Mouse (Mus musculus): ENCODE results near the gene Bloc1s4.

Bloc1s4 gene

GRCm38 (mm10) chr5:36748536-36749061 lies at the start of gene Bloc1s4:
Gene Bloc1s4, minus strand, starts transcription at chr5:36748650.
- peak; percentile 92 for ATAC-seq (ENCODE audit: insufficient number of reproducible peaks, low FRiP score, low TSS enrichment)

- no peak for ATAC-seq (ENCODE audit: insufficient number of reproducible peaks, low FRiP score, low TSS enrichment)
Measured at GRCm38 (mm10) chr5:36797291-36797690, 48.8 kb upstream of the Bloc1s4 start.

- ATAC-seq (ENCODE audit: insufficient number of reproducible peaks, low FRiP score, low TSS enrichment): peak; percentile 65
Measured at GRCm38 (mm10) chr5:36796296-36797014, 48.0 kb upstream of the Bloc1s4 start, which contains the start of gene Mrfap1. Gene Mrfap1, minus strand, starts transcription at chr5:36796772.

GRCm38 (mm10) chr5:36795647-36796295 lies 47.3 kb upstream of the Bloc1s4 start:
- ATAC-seq (ENCODE audit: insufficient number of reproducible peaks, low FRiP score, low TSS enrichment): peak; percentile 56; the same call in 1 of the 2 replicates

DNA sequence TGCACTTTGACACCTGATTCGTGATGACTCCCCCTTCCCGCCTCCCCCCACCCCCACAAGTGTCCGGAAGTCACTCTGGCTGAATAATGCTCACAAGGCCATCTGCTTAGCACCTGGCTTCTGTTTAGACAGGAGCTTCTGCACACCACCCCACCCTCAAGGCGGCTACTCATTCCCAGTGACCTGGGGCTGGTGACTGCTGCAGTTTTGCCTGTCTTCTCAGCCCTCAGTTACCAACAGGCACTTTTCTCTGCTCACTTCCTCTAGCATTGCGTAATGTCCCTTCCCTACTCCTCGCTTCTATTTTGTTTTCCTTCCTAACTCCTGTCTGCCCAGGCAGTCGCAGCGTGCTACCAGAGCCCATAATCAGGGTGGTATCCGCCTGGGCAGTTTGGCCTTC lies 43.4 kb upstream of the Bloc1s4 start:
- no peak for ATAC-seq (ENCODE audit: insufficient number of reproducible peaks, low FRiP score, low TSS enrichment)

GRCm38 (mm10) chr5:36786052-36786451 lies 37.6 kb upstream of the Bloc1s4 start:
- no peak for ATAC-seq (ENCODE audit: insufficient number of reproducible peaks, low FRiP score, low TSS enrichment)

DNA sequence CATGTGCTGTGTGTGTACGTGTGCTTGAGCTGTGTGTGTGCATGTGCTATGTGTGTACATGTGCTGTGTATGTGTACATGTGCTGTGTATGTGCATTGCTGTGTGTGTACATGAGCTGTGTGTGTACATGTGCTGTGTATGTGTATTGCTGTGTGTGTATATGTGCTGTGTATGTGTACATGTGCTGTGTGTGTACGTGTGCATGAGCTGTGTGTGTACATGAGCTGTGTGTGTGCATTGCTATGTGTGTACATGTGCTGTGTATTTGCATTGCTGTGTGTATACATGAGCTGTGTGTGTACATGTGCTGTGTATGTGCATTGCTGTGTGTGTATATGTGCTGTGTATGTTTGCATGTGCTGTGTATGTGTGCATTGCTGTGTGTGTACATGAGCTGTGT lies 31.1 kb upstream of the Bloc1s4 start:
- ATAC-seq (ENCODE audit: insufficient number of reproducible peaks, low FRiP score, low TSS enrichment): no peak

GRCm38 (mm10) chr5:36778901-36779300 lies 30.5 kb upstream of the Bloc1s4 start:
- no peak for ATAC-seq (ENCODE audit: insufficient number of reproducible peaks, low FRiP score, low TSS enrichment)

GRCm38 (mm10) chr5:36777186-36777585 lies 28.7 kb upstream of the Bloc1s4 start:
- ATAC-seq (ENCODE audit: insufficient number of reproducible peaks, low FRiP score, low TSS enrichment): no peak

DNA sequence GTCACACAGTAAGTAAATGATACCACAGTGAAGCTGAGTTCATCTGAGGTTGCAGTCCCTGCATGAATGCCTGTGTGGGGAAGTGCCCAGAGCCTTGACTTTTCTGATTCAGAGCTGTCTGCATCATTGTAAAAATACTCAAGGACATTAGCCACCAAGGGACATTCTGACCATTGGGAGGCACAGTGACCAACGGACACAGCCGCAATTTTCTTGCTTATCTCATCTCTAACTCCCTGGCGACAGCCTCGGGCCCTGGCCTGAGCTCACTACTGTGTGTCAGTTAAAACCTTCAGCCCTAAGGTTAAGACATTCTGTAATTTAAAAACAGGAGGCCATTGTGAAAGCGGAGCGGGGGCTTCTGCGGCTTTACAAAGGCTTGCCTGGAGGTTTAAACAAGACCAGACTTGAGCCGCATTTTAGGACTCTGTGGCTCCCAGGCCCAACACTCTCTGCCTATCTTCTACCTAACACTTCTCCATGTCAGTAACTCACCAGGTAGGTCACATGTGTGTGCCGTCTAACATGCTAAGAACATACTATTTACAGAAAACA lies 27.6 kb upstream of the Bloc1s4 start:
- no peak for ATAC-seq (ENCODE audit: insufficient number of reproducible peaks, low FRiP score, low TSS enrichment)

DNA sequence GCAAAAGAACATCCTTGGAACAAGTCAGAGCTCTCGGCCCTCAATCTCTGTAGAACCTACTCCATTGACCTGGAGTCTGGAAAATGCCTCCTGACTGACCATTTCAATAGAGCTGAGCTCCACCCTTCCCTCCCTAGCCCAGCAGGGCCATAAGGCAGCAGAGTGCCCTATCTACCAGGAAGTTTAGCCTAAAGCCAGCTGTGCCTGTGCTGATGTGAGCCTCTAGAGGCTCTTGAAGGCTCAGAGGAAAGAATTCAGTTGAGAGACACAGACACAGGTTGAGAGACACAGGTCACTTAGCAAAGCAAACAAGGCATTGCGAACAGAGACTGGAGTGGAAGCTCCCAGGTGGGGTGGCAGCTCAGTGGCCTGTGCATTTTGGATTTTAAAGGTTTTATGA lies 26.9 kb upstream of the Bloc1s4 start:
- ATAC-seq (ENCODE audit: insufficient number of reproducible peaks, low FRiP score, low TSS enrichment): no peak

DNA sequence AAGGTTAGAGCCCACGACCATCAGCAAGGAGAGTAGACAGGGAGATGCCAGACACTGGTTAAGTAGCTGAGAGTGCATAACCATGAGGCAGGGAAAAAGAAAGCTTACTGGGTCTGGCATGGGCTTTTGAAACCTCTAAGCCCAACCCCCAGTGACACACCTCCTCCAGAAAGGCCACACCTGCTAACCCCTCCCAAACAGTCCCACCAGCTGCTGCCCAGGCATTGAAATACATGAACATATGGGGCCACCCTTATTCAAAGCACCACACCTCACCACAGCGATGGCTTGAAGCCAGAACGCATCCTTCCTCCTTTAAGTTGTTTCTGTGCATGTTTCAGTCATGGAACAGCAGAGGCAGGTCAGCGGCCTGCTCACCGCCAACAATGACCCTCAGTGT lies 24.1 kb upstream of the Bloc1s4 start:
- ATAC-seq (ENCODE audit: insufficient number of reproducible peaks, low FRiP score, low TSS enrichment): no peak

DNA sequence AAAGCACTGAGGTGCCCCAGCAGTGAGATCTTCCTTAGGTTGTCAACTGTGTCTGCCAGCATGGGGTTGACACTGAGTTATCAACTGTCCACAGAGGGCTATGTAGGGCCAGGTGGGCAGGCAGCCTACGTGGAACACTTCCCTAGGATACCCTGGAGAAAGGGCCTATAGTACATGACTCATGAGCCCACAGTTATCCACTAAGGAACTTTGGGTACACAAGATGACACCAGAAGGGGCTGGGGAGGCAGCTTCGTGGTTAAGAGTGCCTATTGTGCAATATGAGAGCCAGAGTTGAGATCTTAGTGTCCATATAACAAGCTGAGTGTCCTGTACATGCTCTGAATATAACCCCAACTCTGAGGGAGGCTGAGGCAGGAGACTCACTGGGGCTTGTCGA lies 21.2 kb upstream of the Bloc1s4 start:
- no peak for ATAC-seq (ENCODE audit: insufficient number of reproducible peaks, low FRiP score, low TSS enrichment)

- ATAC-seq (ENCODE audit: insufficient number of reproducible peaks, low FRiP score, low TSS enrichment): peak; percentile 80
Measured at GRCm38 (mm10) chr5:36766958-36767703, 18.7 kb upstream of the Bloc1s4 start.

DNA sequence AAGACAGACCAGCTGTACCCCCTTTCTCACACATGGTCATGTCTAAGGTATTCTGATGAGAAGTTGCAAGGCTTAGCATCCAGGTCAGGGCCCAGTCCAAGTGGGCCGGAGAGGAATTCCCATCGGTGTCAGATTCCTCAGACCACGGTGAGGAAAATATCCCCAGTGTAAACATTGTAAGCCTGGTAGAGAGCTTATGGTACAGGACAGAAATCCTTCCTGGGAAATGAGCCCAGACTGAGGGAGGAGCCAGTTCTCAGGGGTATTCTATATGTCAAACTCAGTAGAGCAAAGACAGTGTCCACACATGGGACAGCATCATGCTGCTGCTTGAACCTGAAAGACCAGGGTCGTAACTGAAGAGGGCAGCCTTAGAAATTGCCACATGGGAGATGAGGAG lies 11.4 kb upstream of the Bloc1s4 start:
- ATAC-seq (ENCODE audit: insufficient number of reproducible peaks, low FRiP score, low TSS enrichment): no peak

DNA sequence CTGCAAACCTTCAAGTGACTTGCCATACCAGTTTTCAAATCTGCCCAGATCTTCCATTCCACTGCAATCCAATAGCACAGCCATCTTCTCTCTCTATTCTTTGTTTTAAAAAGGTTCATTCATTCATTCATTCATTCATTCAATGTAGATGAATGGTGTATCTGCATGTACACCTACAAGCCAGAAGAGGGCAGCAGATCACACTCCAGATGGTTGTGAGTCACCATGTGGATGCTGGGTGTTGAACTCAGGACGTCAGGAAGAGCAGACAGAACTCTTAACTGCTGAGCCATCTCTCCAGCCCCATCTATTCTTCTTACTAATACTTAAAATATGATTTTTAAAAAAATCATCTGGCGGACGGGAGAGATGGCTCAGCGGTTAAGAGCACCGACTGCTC lies 8.6 kb upstream of the Bloc1s4 start:
- ATAC-seq (ENCODE audit: insufficient number of reproducible peaks, low FRiP score, low TSS enrichment): no peak

- ATAC-seq (ENCODE audit: insufficient number of reproducible peaks, low FRiP score, low TSS enrichment): no peak
Measured at GRCm38 (mm10) chr5:36750119-36751078, 1.9 kb upstream of the Bloc1s4 start.

GRCm38 (mm10) chr5:36747794-36748535 lies 485 bp downstream of the Bloc1s4 start:
- peak; percentile 26; the same call in 1 of the 2 replicates for ATAC-seq (ENCODE audit: insufficient number of reproducible peaks, low FRiP score, low TSS enrichment)

GRCm38 (mm10) chr5:36747071-36747470 lies 1.4 kb downstream of the Bloc1s4 start:
- no peak for ATAC-seq (ENCODE audit: insufficient number of reproducible peaks, low FRiP score, low TSS enrichment)

All from cerebellum, adult (tissue).